Mouse (Mus musculus) cortical plate, adult 2 months (tissue): Measurements from ENCODE around the gene Dapk2. TPM values are rescaled to one million over a fixed set of nuclear protein-coding genes. Genes with fewer than 3 reads are reported as not detected.

Experiments
- H3K27ac ChIP-seq: fragments of 200-500 bp; 2 replicates; pipeline ENCODE4 v1.5.1; 2012; ENCODE audit warnings: low read length, control low read depth, inconsistent platforms; ENCODE audit not compliant: insufficient read depth
- H3K4me1 ChIP-seq: fragments of 200-500 bp; 2 replicates; pipeline ENCODE4 v1.6.1; 2011; ENCODE audit warnings: low read length; ENCODE audit not compliant: control insufficient read depth, insufficient read depth
- H3K4me3 ChIP-seq: fragments of 200-500 bp; 2 replicates; pipeline ENCODE4 v1.5.1; 2011; ENCODE audit warnings: mild to moderate bottlenecking, low read length, control low read depth; ENCODE audit not compliant: insufficient read depth
- CTCF ChIP-seq: fragments of 200-500 bp; IDR thresholded peaks from 2 replicates; pipeline ENCODE4 v1.5.1; 2011; ENCODE audit warnings: mild to moderate bottlenecking, control low read depth, low read length; ENCODE audit not compliant: insufficient read depth; ENCODE audit errors: extremely low read depth
- POLR2A ChIP-seq: fragments of 200-500 bp; IDR thresholded peaks from 2 replicates; pipeline ENCODE4 v1.6.1; 2011; ENCODE audit warnings: mild to moderate bottlenecking, low read length, control low read depth; ENCODE audit not compliant: insufficient read depth; ENCODE audit errors: extremely low read depth
- polyA plus RNA-seq: library from polyadenylated mRNA; depleted of rRNA; stranded (reverse); fragments of >200 nt; gene quantifications from 2 replicates; pipeline ENCODE4 v1.2.3, GENCODE M21; 2012

The Dapk2 gene
- polyA plus RNA-seq, 1 experiment = 6.8 TPM

DNA sequence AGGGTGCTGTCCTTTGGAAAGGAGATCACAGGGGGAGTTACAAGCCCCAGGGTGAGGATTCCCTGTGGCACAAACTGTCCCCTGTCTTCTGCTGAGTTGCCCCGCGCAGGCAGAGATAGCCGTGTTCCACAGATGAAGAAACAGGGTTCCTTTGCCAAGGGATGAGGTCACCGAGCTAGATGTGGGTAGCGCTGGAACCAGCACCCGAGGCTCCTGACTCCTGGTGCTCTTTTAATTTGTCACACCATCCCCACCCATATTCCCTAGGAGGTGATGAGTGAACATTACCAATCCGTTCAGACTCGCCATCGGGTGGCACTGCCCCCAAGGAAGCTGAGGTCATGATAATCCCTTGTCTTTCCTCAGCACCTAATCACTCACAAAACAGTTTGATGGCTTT lies 5.0 kb downstream of the Dapk2 start:
- TF ChIP-seq CTCF (0 out of 2 replicates have a peak, but pooled peaks have one; percentile 6), POLR2A (no peak)
- no peaks in the 10 kb centered on the region for H3K4me1 ChIP-seq
- no peak overlapping the region for H3K4me3 ChIP-seq
- H3K27ac ChIP-seq = no peak overlapping the region

DNA sequence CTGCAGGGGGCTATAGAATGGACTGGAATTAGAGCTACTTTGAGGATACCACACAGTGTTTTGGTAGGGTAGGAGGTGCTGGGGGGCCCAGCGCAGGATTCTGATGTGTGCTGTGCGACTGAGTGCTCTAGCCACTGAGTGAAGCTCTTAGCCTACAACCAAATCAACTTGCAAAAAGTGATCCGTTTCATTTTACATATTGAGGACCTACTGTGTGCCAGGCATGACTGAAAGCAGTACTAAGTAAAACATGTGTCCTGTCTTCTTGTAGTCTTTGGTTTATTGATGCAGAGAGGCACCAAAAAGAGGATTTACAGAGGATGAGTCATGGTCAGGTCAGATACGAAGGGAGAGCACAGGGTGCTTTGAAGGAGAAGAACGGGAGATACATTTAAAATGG lies 9.2 kb downstream of the Dapk2 start:
- H3K4me3 ChIP-seq = no peak overlapping the region
- TF ChIP-seq POLR2A (no peak), CTCF (no peak)
- H3K27ac ChIP-seq = no peak overlapping the region
- no peaks in the 10 kb centered on the region for H3K4me1 ChIP-seq

GRCm38 (mm10) chr9:66168233-66168632 lies 10.2 kb downstream of the Dapk2 start:
- Histone ChIP-seq H3K4me1 (no peaks in the 10 kb centered on the region), H3K27ac (no peak overlapping the region), H3K4me3 (no peak overlapping the region)
- TF ChIP-seq CTCF (no peak), POLR2A (no peak)

- H3K4me1 ChIP-seq = no peaks in the 10 kb centered on the region
- H3K27ac ChIP-seq = no peak overlapping the region
- no peak overlapping the region for H3K4me3 ChIP-seq
- TF ChIP-seq CTCF = no peak
- no peak for TF ChIP-seq POLR2A
Observed at GRCm38 (mm10) chr9:66170506-66170905, 12.5 kb downstream of the Dapk2 start.

GRCm38 (mm10) chr9:66171275-66171921 lies 13.4 kb downstream of the Dapk2 start:
- no peak for TF ChIP-seq CTCF
- TF ChIP-seq POLR2A = no peak
- Histone ChIP-seq H3K4me3 (no peak overlapping the region), H3K4me1 (no peaks in the 10 kb centered on the region), H3K27ac (no peak overlapping the region)

DNA sequence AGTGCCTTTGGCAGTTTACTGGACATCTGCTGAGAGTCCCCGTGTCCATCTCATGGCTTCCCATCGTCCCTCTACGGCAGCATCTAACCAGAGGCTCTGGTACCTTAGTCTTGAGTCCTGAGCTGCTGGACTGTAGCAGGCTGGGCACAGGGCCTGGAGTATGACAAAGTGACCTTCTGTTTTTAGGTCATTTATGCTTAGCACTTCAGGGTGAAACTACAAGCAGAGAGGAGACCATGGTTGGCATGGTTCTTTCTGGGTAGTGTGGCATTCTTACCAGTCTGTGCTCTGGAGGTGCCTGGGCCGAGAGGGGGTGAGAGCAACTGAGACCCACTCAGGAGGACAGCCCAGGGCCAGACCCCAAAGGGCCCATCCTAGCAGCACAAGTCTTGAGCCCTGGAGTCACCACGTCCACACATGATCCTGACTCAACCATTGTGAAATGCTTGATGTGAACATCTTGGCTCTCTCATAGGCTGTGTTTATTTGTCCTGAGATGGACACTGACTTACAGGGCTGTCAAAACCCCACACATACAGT lies 15.4 kb downstream of the Dapk2 start:
- TF ChIP-seq POLR2A = no peak
- TF ChIP-seq CTCF = no peak
- H3K27ac ChIP-seq = no peak overlapping the region
- H3K4me3 ChIP-seq = no peak overlapping the region
- no peaks in the 10 kb centered on the region for H3K4me1 ChIP-seq

DNA sequence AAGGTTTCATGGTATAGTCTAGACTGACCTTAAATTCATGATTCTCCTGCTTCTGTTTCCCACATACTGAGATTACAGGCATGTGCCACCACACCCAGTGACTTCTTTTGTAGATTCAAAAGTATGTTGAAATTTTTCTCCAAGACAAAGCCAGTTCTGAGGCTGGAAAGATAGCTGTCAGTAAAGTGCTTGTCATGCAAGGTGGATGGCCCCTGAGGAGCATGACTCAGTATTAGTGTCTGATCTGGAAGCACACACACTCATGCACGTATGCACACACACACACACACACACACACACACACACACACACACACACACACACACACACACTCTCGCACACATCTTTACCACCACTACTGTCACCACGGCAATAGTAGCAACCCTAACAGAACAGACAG lies 17.0 kb downstream of the Dapk2 start:
- Histone ChIP-seq H3K4me1 (no peaks in the 10 kb centered on the region), H3K4me3 (no peak overlapping the region), H3K27ac (no peak overlapping the region)
- TF ChIP-seq POLR2A (no peak), CTCF (no peak)

- no peak overlapping the region for H3K4me3 ChIP-seq
- TF ChIP-seq POLR2A = no peak
- TF ChIP-seq CTCF = no peak
- no peaks in the 10 kb centered on the region for H3K4me1 ChIP-seq
- no peak overlapping the region for H3K27ac ChIP-seq
Observed at GRCm38 (mm10) chr9:66177975-66178374, 20.0 kb downstream of the Dapk2 start.

GRCm38 (mm10) chr9:66179795-66180194 lies 21.8 kb downstream of the Dapk2 start:
- TF ChIP-seq CTCF (no peak), POLR2A (no peak)
- Histone ChIP-seq H3K4me1 (no peaks in the 10 kb centered on the region), H3K27ac (no peak overlapping the region), H3K4me3 (no peak overlapping the region)

DNA sequence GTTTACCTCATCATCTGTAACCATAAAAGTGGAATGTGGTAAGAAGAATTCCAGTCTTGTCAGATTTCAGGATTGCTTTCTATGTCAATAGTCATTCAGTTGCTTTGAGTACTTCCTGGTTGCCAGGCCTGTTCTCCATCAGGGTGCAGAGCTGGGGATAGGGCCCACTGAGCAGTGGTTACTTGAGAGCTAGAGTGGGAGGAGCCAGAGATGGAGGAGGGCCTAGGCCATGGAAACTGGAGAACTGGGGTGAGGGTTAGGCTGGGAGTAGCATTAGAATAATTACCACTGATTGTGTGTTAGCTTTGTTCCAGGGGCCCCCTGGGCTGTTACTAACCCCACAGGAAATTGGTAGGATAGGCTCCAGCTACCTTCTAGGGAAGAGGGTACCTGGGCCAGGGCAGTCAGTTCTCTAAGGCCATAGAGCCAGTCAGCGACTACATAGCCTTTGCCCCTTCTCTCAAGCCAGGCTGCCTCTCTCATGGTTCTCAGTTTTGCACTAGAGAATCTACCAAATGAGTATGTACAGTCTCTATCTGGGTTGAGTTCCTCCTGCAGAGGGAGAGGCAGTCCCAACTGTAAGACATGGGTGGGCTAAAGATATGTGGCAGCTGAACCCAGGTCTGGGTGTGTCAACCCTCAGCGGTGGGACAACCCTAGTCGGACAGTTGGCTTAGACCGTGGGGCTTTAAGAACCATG lies 23.3 kb downstream of the Dapk2 start:
- Histone ChIP-seq H3K4me1 (no peaks in the 10 kb centered on the region), H3K27ac (no peak overlapping the region), H3K4me3 (no peak overlapping the region)
- TF ChIP-seq POLR2A (no peak), CTCF (no peak)
